Mouse (Mus musculus): Measurements from ENCODE around the gene Mtg1. TPM values are rescaled to one million over a fixed set of nuclear protein-coding genes. Genes with fewer than 3 reads are reported as not detected.

The Mtg1 gene
- 10 to 100 TPM; 24.4 to 34.5 TPM for total RNA-seq (2021)
- long read RNA-seq, experiment 1, transcript Mtg1-201 (11 exons, 1,595 nt) = major isoform, 49 of 55 reads
- long read RNA-seq, experiment 1, partial matches to known transcripts = 1 of 55 reads
- long read RNA-seq, experiment 1, other reads (novel, unspliced or antisense) = 5 of 55 reads
- long read RNA-seq, experiment 2, transcript Mtg1-201 (11 exons, 1,595 nt) = major isoform, 15 of 18 reads
- long read RNA-seq, experiment 2, partial matches to known transcripts = 0 of 18 reads
- long read RNA-seq, experiment 2, other reads (novel, unspliced or antisense) = 3 of 18 reads

GRCm38 (mm10) chr7:140137135-140138020 is at the start of gene Mtg1:
Gene Mtg1, plus strand, starts transcription at chr7:140137564.
- peak; percentile 96 to 97 for DNase-seq

GRCm38 (mm10) chr7:140090601-140091000 is 46.8 kb upstream of the Mtg1 start:
- no peak for DNase-seq

- DNase-seq = no peak
Observed at GRCm38 (mm10) chr7:140092924-140093528, 44.3 kb upstream of the Mtg1 start, which contains the start of gene Prap1. Gene Prap1, plus strand, starts transcription at chr7:140093395.

GRCm38 (mm10) chr7:140094954-140095353 is 42.4 kb upstream of the Mtg1 start:
- no peak for DNase-seq

- DNase-seq = no peak
Observed at GRCm38 (mm10) chr7:140095556-140095955, 41.8 kb upstream of the Mtg1 start.

GRCm38 (mm10) chr7:140096055-140096454 is 41.3 kb upstream of the Mtg1 start:
- DNase-seq = no peak

- no peak for DNase-seq
Observed at GRCm38 (mm10) chr7:140098466-140098865, 38.9 kb upstream of the Mtg1 start.

- DNase-seq = no peak
Observed at GRCm38 (mm10) chr7:140101498-140101897, 35.9 kb upstream of the Mtg1 start.

GRCm38 (mm10) chr7:140101993-140102860 is 35.1 kb upstream of the Mtg1 start, which contains the start of gene Fuom:
Gene Fuom, minus strand, starts transcription at chr7:140102441.
- peak; percentile 96 for DNase-seq

GRCm38 (mm10) chr7:140104009-140104408 is 33.4 kb upstream of the Mtg1 start:
- DNase-seq = peak; percentile 37 to 53

GRCm38 (mm10) chr7:140111943-140112342 is 25.4 kb upstream of the Mtg1 start:
- DNase-seq = no peak

GRCm38 (mm10) chr7:140115583-140116328 is 21.6 kb upstream of the Mtg1 start, which contains the start of gene Paox:
Gene Paox, plus strand, starts transcription at chr7:140115799.
- DNase-seq = peak; percentile 69 to 76

- DNase-seq = peak; percentile 95 to 96
Observed at GRCm38 (mm10) chr7:140116329-140117054, 20.9 kb upstream of the Mtg1 start, which contains the start of gene Echs1. Gene Echs1, minus strand, starts transcription at chr7:140116476.

- no peak for DNase-seq
Observed at GRCm38 (mm10) chr7:140120484-140120883, 16.9 kb upstream of the Mtg1 start.

- no peak for DNase-seq
Observed at GRCm38 (mm10) chr7:140121338-140121910, 15.9 kb upstream of the Mtg1 start.

GRCm38 (mm10) chr7:140122765-140123164 is 14.6 kb upstream of the Mtg1 start:
- no peak for DNase-seq

GRCm38 (mm10) chr7:140124382-140124781 is 13.0 kb upstream of the Mtg1 start:
- no peak for DNase-seq

GRCm38 (mm10) chr7:140125278-140126021 is 11.9 kb upstream of the Mtg1 start:
- DNase-seq = peak; percentile 95 to 98

- no peak for DNase-seq
Observed at GRCm38 (mm10) chr7:140126022-140126350, 11.4 kb upstream of the Mtg1 start.
